Mouse (Mus musculus) liver, embryonic 14.5 days (tissue): ENCODE measurements around the gene Psmd9.

ENCODE experiments used
- CTCF ChIP-seq: IDR thresholded peaks from 2 replicates; pipeline ENCODE4 v1.5.1; 2016; ENCODE audit warnings: antibody characterized with exemption, low read depth, control low read depth
- EP300 ChIP-seq: IDR thresholded peaks from 2 replicates; pipeline ENCODE4 v1.6.1; 2016; ENCODE audit warnings: antibody characterized with exemption, low read depth

- TF ChIP-seq CTCF (no peak), EP300 (no peak)
Measured at GRCm38 (mm10) chr5:123182651-123183050, 13.4 kb downstream of the Psmd9 start, which contains the start of gene Hpd.
